Mouse (Mus musculus): Measurements from ENCODE around the gene Smarca4.

GRCm38 (mm10) chr9:21729264-21729663, 113.3 kb downstream of the Smarca4 start:
- TF ChIP-seq CTCF (IDR thresholded peaks at IDR 0.05; ENCODE audit: low read depth, low read length) (no peak), POLR2A (IDR thresholded peaks at IDR 0.05; ENCODE audit: borderline replicate concordance, low read depth, low read length) (no peak)

Data from bone marrow macrophage, adult 2 months (primary cell).